Mouse (Mus musculus) embryo, embryonic 11 days (tissue): ENCODE measurements at regions not wholly inside any gene's neighbourhood (a gene's known extent, or its start where the extent isn't known, plus 50 kb on each side); places are given as distances from the start of the nearest gene placed in this dataset.
A peak's percentile ranks its signal among the peaks of the same experiment; 100 is the strongest.

Experiments
- DNase-seq: peaks from one replicate; pipeline ENCODE4 v3.0.0-alpha.2; 2015

DNA sequence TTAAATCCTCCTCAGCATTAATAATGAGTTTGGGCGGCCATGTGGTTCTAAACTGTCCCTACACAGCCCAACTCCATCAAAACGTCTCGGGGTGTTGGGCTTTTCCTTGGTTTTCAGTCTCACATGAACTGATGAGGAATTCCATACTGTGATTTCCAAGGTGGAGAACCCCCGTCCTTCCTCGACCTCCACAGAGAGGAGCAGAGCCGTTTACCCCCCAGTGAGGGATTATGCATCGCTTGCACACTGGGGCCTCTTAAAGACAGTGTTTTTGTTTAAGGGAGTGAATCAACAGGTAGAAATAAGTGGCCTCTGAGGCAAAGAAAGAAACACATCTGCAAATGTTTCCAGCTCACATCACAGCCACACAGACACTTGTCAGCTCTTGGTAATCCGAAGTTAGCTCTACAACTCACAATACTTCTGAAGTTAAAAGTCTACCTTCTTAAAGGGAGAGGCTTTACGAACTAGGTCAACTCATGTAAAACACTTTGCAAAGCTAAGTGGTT is 82.0 kb upstream of the Pitrm1 start:
- no peak for DNase-seq

DNA sequence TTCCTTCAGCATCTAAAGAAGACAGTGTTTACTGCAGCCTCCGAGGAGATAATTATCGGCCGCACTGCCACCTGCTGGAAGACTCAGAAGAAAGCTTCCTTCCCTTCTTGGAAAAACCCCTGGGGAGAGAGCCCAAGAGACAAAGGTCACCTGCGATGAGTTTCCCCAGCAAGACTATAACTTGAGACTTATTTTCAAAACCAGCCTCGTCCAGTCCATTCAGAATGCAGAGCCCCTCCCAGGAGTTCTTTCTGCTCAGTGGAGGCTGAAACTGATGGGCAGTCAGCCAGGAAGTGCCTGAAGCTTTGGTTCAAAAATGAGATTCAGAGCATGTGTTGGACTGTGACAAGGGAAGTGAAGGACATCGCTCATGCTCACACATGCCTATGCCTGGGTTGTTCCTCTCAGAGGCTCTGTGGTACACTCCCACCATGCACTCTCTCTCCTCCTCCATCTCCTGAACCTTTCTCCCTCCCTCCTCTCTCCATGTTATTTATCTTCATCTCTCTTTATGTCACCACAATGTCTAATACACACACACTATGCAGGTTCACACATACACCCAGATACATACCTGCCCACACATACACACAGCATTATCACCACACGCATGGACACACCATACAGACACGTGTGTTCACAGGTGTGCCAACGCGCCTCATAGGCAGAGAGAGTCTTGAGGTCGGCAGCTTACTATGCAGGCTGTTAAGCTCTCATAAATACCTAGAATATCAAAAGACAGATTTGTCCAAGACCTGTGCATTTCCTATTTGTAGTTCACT is 78.3 kb upstream of the Pitrm1 start:
- peak; percentile 65 for DNase-seq

DNA sequence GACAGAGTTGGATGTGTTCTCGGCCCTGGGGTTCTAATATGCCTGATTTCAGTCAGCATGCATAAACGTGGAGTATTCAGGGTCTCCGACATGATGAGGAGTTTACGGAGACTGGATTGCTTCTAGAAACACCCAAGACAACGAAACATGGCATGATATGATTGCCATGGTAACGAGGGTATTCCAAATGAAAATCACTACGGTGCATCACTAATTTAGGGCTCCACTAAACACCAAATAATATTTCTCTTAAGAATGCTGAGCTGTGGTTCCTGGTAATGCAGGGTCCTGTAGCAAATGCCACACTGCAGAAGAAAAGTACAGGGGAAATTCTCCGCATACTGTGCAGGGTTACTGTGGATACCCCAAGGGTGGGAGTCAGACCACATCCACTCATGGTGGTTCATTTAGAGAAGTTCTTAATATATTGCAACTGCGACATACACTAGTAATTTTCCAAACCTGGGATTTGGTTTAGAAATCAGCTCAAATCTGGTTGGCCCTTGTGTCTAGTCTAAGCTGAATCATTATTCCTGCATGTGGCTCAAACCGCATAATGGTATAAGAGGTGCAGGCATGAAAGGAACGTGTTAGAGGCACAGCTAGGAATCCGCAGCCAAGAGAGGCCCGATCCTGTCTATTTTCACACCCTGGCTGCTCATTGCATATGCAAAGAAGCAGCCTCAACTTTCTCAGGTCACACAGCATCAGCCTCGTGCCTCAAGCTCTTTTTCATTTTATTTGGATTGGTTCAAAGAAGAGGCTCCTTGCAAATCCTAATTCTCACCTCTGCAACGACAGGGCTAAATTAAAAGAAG is 77.5 kb upstream of the Pitrm1 start:
- DNase-seq: no peak

DNA sequence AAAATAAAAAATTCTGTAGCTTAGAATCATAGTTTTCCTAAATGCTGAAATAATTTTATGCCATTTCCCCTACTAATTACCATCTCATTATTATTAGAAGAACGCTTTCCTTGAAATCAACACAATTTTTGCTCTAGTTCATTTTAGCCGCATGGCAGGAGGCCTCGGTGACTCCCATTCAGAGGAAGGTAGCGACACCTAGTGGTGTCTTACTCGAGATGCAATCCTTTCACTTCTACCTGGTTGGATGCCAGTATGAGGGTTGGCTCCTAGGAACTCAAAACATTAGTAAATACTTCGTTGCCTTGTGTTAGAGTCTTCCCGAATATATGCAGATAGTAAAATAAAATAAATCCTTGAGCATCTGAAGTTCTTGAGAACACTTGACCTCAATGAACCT is 76.3 kb upstream of the Pitrm1 start:
- peak; percentile 87 for DNase-seq

DNA sequence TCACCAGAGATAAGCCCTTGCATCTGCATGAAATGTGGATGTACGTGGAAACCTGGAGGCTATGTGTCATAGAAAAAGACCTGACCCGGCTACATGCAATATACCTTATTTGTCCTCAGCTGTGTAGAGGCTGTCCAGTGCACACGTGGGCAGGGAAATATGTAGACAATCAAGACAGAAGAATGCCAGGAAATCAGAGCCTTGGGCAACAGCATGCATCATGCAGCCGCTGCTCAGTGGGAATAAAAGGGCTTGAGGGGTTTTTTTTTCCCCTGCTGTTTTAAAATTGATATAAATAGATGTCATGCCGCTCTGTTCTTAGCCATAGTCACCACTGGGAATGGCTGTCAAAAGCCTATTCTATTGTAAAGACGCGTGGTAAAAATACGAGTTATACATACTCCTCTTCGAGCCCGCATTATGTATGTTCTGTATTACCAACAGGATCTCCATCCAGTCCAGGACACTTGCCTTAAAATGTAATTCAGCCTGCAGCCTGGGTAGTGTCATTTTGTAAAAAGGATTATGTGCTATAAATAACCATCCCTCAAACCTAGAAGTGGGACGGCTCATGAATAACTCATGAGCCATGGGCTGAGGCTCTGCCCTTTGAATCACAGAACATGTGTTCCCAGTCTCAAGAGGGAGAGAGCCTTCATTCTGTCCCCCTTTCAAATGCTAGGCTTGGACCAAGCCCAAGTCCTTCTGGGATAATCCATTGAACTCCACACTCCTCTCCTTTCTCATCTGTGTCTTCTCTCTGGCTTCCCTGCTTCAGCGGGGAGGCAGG is 74.4 kb upstream of the Pitrm1 start:
- peak; percentile 36 for DNase-seq

DNA sequence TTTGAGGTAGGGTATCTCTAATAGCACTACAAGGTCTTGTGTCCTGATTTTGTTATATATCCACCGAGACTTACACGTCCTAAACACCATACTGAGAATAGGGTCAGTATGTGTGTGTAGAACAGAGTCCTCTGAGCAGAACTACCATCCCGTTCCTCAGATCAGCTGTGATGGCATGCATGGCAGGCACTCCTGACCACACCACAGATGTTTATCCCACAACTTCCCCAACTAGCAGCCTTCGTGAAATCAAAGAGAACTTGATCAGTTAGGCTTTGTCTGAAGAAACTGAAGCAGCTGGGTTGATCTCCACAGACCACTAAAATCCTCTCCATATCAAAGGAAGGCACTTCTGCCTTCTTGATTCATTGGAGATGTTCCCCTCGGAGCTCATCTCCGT is 68.3 kb upstream of the Pitrm1 start:
- DNase-seq: no peak

DNA sequence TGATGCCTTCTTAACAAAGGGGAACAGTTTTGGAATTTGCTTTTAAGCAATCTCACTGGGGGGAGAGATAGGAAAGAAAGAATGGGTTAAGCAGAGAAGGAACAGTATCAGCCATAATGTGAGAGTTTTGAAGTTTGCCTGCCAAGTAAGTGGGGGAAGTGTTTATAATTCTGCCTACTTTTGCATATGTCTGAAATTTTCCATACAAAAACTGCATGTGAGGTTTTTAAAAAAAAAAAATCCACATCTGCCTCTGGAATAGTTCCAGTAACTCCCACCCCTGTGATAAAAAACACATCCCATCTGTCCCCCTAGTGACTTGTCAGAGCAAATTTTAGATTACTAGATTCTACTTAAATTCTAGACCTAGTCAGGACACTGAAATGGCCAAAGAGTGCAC is 63.5 kb upstream of the Pitrm1 start:
- no peak for DNase-seq

DNA sequence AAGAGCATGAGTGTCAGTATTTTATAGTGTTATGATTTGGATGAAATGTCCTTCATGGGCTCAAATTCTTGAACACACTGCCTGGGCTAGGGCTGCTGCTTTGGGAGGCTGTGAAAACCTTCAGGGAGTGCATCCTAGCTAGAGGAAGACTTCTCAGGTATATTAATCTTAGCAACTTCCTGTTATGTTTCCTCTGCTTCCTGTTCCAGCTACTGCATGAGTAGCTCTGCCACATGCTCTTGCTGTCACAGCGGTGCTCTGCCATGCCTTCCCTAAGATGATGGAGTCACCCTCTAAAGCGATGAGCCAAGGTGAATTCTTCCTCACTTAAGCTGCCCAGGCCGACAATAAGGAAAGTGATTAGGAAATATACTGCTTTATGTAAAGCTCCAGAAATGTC is 60.1 kb upstream of the Pitrm1 start:
- DNase-seq: no peak

DNA sequence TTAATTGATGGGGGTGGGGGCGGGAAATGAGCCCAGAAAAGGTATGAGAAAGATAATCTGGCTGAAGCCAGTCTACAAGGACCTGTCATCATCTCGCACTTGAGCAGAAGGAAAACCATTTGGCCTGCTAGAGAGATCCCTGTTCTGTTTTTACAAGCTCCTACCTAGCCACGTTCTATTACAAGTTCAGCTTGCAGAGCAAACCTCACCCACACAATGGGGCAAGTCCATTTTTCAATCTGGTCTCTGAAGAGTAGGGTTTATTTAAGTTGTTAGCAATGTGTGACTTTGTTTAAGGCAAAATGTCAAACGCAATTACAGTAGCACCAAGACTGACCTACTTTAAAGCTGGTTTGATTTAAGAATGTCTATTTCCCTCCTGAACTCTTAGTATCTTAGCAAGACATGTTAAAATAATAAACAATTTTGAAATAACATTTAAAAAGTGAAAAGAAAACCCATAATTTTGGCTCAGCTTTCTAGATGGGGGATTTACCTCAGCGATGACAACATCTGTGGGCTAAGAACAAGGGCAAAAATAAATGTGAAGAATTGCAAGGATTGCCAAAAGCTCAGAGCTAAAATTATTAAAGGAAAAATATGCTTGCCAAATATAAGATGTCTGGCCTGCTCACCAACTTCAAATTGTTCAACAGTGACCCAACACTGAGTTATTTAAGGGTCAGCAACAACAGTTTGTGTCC is 54.9 kb upstream of the Pitrm1 start:
- DNase-seq: no peak
